In genomic region chr1:180195703-180196381, GRCm38 (mm10) we compare ENCODE assay signal across 8 mouse cellular contexts. TPM values are rescaled to one million over a fixed set of nuclear protein-coding genes. Genes with fewer than 3 reads are reported as not detected.
DNase-seq lines count a peak whose midpoint lies in the region; ATAC-seq and TF ChIP-seq lines count a peak whose summit lies in the region.

No protein-coding gene starts in this region.

- H3K36me3 ChIP-seq in embryonic facial prominence, embryonic 14.5 days (ENCODE audit: control insufficient read depth, insufficient read depth, low read length): no peaks in the 10 kb centered on the region
- H3K36me3 ChIP-seq in limb, embryonic 14.5 days (ENCODE audit: control insufficient read depth, insufficient read depth, low read length): no peaks in the 10 kb centered on the region
- no peaks in the 10 kb centered on the region for H3K36me3 ChIP-seq in midbrain, postnatal 0 days (ENCODE audit: insufficient read depth, low read length)

- H3K27me3 ChIP-seq in embryonic facial prominence, embryonic 14.5 days (replicated peaks; ENCODE audit: control insufficient read depth, insufficient read depth, low read length): no peaks in the 10 kb centered on the region
- 0 out of 2 replicates have a peak, but pooled peaks cover 3% of the 10 kb centered on the region for H3K27me3 ChIP-seq in limb, embryonic 14.5 days (ENCODE audit: control insufficient read depth, insufficient read depth, low read length)
- peaks cover 11% of the 10 kb centered on the region; the same call in 1 of the 2 replicates for H3K27me3 ChIP-seq in midbrain, postnatal 0 days (ENCODE audit: insufficient read depth, low read length)

- H3K4me1 ChIP-seq in embryonic facial prominence, embryonic 14.5 days (ENCODE audit: control insufficient read depth, insufficient read depth, low read length): peaks cover 8% of the 10 kb centered on the region; the same call in 1 of the 2 replicates
- H3K4me1 ChIP-seq in limb, embryonic 14.5 days (ENCODE audit: control insufficient read depth, insufficient read depth, low read length): peaks cover 4% of the 10 kb centered on the region; the same call in 1 of the 2 replicates
- peaks cover 6% of the 10 kb centered on the region; the same call in 1 of the 2 replicates for H3K4me1 ChIP-seq in midbrain, postnatal 0 days (ENCODE audit: insufficient read depth, low read length)

- no peak for TF ChIP-seq POLR2A in limb, embryonic 14.5 days (IDR thresholded peaks at IDR 0.05; ENCODE audit: borderline replicate concordance, extremely low read depth, insufficient read depth, insufficient read length)

- peak overlapping the region; percentile 66 for H3K9ac ChIP-seq in embryonic facial prominence, embryonic 14.5 days (ENCODE audit: low read depth, low read length)
- peak overlapping the region; percentile 48 for H3K9ac ChIP-seq in limb, embryonic 14.5 days (ENCODE audit: low read depth, low read length, severe bottlenecking)
- peak overlapping the region; percentile 50 for H3K9ac ChIP-seq in midbrain, postnatal 0 days (replicated peaks; ENCODE audit: low read length, poor library complexity, severe bottlenecking)

- DNase-seq in 3T3-L1 (ENCODE audit: low read depth, low spot score): peak; percentile 98
- peak; percentile 90 to 97 for DNase-seq in adrenal gland, postnatal 4 days (ENCODE audit: low spot score in 2 of 2)
- peak; percentile 99 for DNase-seq in embryonic facial prominence, embryonic 14.5 days (ENCODE audit: low spot score)
- peak; percentile 97 for DNase-seq in heart, adult 8-10 months (ENCODE audit: low spot score)
- peak; percentile 99 for DNase-seq in kidney, adult 9 months
- DNase-seq in limb, embryonic 14.5 days (ENCODE audit: low spot score): peak; percentile 96
- peak; percentile 98 for DNase-seq in midbrain, postnatal 0 days (ENCODE audit: low spot score)
- DNase-seq in spleen, postnatal 14 days (ENCODE audit: low spot score in 2 of 2): peak; percentile 94

- no peaks in the 10 kb centered on the region for H3K9me3 ChIP-seq in embryonic facial prominence, embryonic 14.5 days (ENCODE audit: control insufficient read depth, low read length)
- H3K9me3 ChIP-seq in limb, embryonic 14.5 days (ENCODE audit: control insufficient read depth, low read length): no peaks in the 10 kb centered on the region
- no peaks in the 10 kb centered on the region for H3K9me3 ChIP-seq in midbrain, postnatal 0 days (ENCODE audit: low read length)

- ATAC-seq in embryonic facial prominence, embryonic 14.5 days (ENCODE audit: low read depth): peak; percentile 100
- peak; percentile 100 for ATAC-seq in limb, embryonic 14.5 days (ENCODE audit: low FRiP score, low read depth)
- ATAC-seq in midbrain, postnatal 0 days (ENCODE audit: low FRiP score): peak; percentile 100

- H3K27ac ChIP-seq in embryonic facial prominence, embryonic 14.5 days (replicated peaks; ENCODE audit: low read depth, low read length): no peak overlapping the region
- H3K27ac ChIP-seq in limb, embryonic 14.5 days (replicated peaks; ENCODE audit: low read depth, low read length): no peak overlapping the region
- no peak overlapping the region for H3K27ac ChIP-seq in midbrain, postnatal 0 days (ENCODE audit: low read depth, low read length)

- TF ChIP-seq CTCF in midbrain, postnatal 0 days (IDR thresholded peaks at IDR 0.05): no peak

- peak overlapping the region; percentile 98 for H3K4me2 ChIP-seq in embryonic facial prominence, embryonic 14.5 days (ENCODE audit: low read depth, low read length)
- H3K4me2 ChIP-seq in limb, embryonic 14.5 days (replicated peaks; ENCODE audit: low read depth, low read length, severe bottlenecking): peak overlapping the region; percentile 88
- peak overlapping the region; percentile 93 for H3K4me2 ChIP-seq in midbrain, postnatal 0 days (ENCODE audit: low read depth, low read length, poor library complexity, severe bottlenecking)

- under 1% methylated on average over 52 of the region's 57 CpGs for WGBS in embryonic facial prominence, embryonic 14.5 days
- WGBS in limb, embryonic 14.5 days: under 1% methylated on average over 52 of the region's 57 CpGs
- under 1% methylated on average over 57 of the region's 57 CpGs for WGBS in midbrain, postnatal 0 days

- peak overlapping the region; percentile 72 for H3K4me3 ChIP-seq in embryonic facial prominence, embryonic 14.5 days (ENCODE audit: low read depth, low read length)
- peak overlapping the region; percentile 56 for H3K4me3 ChIP-seq in limb, embryonic 14.5 days (replicated peaks; ENCODE audit: low read length)
- H3K4me3 ChIP-seq in midbrain, postnatal 0 days (ENCODE audit: low read depth, low read length): peak overlapping the region; percentile 62

RNA-seq across cellular contexts. Expression of gene Coq8a, which starts 3.6 kb away (rescaled TPM):
- 100 to 1,000 TPM; 167 to 183 TPM for total RNA-seq in adrenal gland, postnatal 4 days (2021)
- 15.8 and 24.7 TPM in 2 replicates for polyA plus RNA-seq in embryonic facial prominence, embryonic 14.5 days (2014; fragmentation: Nextera tagmentation; extraction: Ambion mirVana)
- total RNA-seq in heart, adult 8-10 months (2022): 1,000 to 10,000 TPM in 1 of 4 experiments, 100 to 1,000 TPM in 3; 923 to 1,131 (median 957) TPM
- 4.3 and 6.3 TPM in 2 replicates for polyA plus RNA-seq in limb, embryonic 14.5 days (2012; rRNA removed)
- 8.1 TPM in 2 replicates for polyA plus RNA-seq in limb, embryonic 14.5 days (2014; fragmentation: Nextera tagmentation; extraction: Ambion mirVana)
- 2.1 and 7.2 TPM in 2 replicates for total RNA-seq in midbrain, postnatal 0 days (2014; rRNA removed)
- 6.8 and 8.3 TPM in 2 replicates for polyA plus RNA-seq in midbrain, postnatal 0 days (2015; fragmentation: Nextera tagmentation; extraction: Ambion mirVana)

Comparison
In these comparisons a context has a peak if more than half of its experiments do, and no peak if none do; other contexts are left out.
1. RNA of gene Coq8a, which starts 3.6 kb away (total RNA-seq): 923 to 1,131 TPM in heart, adult 8-10 months and 167 to 183 TPM in adrenal gland, postnatal 4 days; 2.1 to 7.2 TPM in midbrain, postnatal 0 days; every median in the first group is over 10 times any median in the second.
2. Peak in every context shown above with its lines, with median percentiles within 50 percentile points of each other: DNase-seq, ATAC-seq, H3K4me2 ChIP-seq, H3K4me3 ChIP-seq and H3K9ac ChIP-seq.